Mouse (Mus musculus): ENCODE measurements at regions not wholly inside any gene's neighbourhood (a gene's known extent, or its start where the extent isn't known, plus 50 kb on each side); places are given as distances from the start of the nearest gene placed in this dataset.

- Histone ChIP-seq H3K9me3 (replicated peaks; ENCODE audit: control insufficient read depth, insufficient read depth, low read length, poor library complexity, severe bottlenecking) (no peaks in the 10 kb centered on the region), H3K27ac (ENCODE audit: insufficient read depth, low read length) (no peak overlapping the region), H3K27me3 (ENCODE audit: control insufficient read depth, insufficient read depth, low read length, poor library complexity, severe bottlenecking) (no peaks in the 10 kb centered on the region), H3K36me3 (ENCODE audit: control insufficient read depth, insufficient read depth, low read length, poor library complexity, severe bottlenecking) (no peaks in the 10 kb centered on the region), H3K4me1 (ENCODE audit: control insufficient read depth, insufficient read depth, low read length) (peaks cover 5% of the 10 kb centered on the region), H3K4me3 (ENCODE audit: low read depth, low read length) (no peak overlapping the region), H3K9ac (ENCODE audit: low read depth, poor library complexity, severe bottlenecking) (no peak overlapping the region)
- TF ChIP-seq CTCF (IDR thresholded peaks at IDR 0.05; ENCODE audit: low read depth, low read length) (no peak), POLR2A (IDR thresholded peaks at IDR 0.05; ENCODE audit: insufficient read depth, low read length) (no peak)
Measured at GRCm38 (mm10) chr11:31736086-31736485, 64.4 kb upstream of the Bod1 start.

- H3K36me3 ChIP-seq (ENCODE audit: control insufficient read depth, insufficient read depth, low read length, poor library complexity, severe bottlenecking), result no peaks in the 10 kb centered on the region
- no peaks in the 10 kb centered on the region for H3K9me3 ChIP-seq (replicated peaks; ENCODE audit: control insufficient read depth, insufficient read depth, low read length, poor library complexity, severe bottlenecking)
- no peak overlapping the region for H3K9ac ChIP-seq (ENCODE audit: low read depth, poor library complexity, severe bottlenecking)
- no peak overlapping the region for H3K27ac ChIP-seq (ENCODE audit: insufficient read depth, low read length)
- TF ChIP-seq POLR2A (IDR thresholded peaks at IDR 0.05; ENCODE audit: insufficient read depth, low read length) (no peak), EP300 (IDR thresholded peaks at IDR 0.05; ENCODE audit: insufficient read depth, low read depth, low read length) (0 out of 2 replicates have a peak, but pooled peaks have one; percentile 69)
- no peaks in the 10 kb centered on the region for H3K27me3 ChIP-seq (ENCODE audit: control insufficient read depth, insufficient read depth, low read length, poor library complexity, severe bottlenecking)
- no peak overlapping the region for H3K4me3 ChIP-seq (ENCODE audit: low read depth, low read length)
- peaks cover 5% of the 10 kb centered on the region for H3K4me1 ChIP-seq (ENCODE audit: control insufficient read depth, insufficient read depth, low read length)
Measured at GRCm38 (mm10) chr11:31736556-31737089, 64.9 kb upstream of the Bod1 start.

- TF ChIP-seq POLR2A (IDR thresholded peaks at IDR 0.05; ENCODE audit: insufficient read depth, low read length) (no peak), CTCF (IDR thresholded peaks at IDR 0.05; ENCODE audit: low read depth, low read length) (no peak), EP300 (IDR thresholded peaks at IDR 0.05; ENCODE audit: insufficient read depth, low read depth, low read length) (no peak)
- Histone ChIP-seq H3K27ac (ENCODE audit: insufficient read depth, low read length) (no peak overlapping the region), H3K27me3 (ENCODE audit: control insufficient read depth, insufficient read depth, low read length, poor library complexity, severe bottlenecking) (no peaks in the 10 kb centered on the region), H3K4me3 (ENCODE audit: low read depth, low read length) (no peak overlapping the region), H3K9ac (ENCODE audit: low read depth, poor library complexity, severe bottlenecking) (no peak overlapping the region), H3K36me3 (ENCODE audit: control insufficient read depth, insufficient read depth, low read length, poor library complexity, severe bottlenecking) (no peaks in the 10 kb centered on the region), H3K4me1 (ENCODE audit: control insufficient read depth, insufficient read depth, low read length) (peaks cover 5% of the 10 kb centered on the region), H3K9me3 (replicated peaks; ENCODE audit: control insufficient read depth, insufficient read depth, low read length, poor library complexity, severe bottlenecking) (no peaks in the 10 kb centered on the region)
Measured at GRCm38 (mm10) chr11:31738148-31739021, 66.7 kb upstream of the Bod1 start.

- Histone ChIP-seq H3K4me3 (ENCODE audit: low read depth, low read length) (no peak overlapping the region), H3K9me3 (replicated peaks; ENCODE audit: control insufficient read depth, insufficient read depth, low read length, poor library complexity, severe bottlenecking) (no peaks in the 10 kb centered on the region), H3K27ac (ENCODE audit: insufficient read depth, low read length) (no peak overlapping the region), H3K4me1 (ENCODE audit: control insufficient read depth, insufficient read depth, low read length) (peaks cover 8% of the 10 kb centered on the region), H3K27me3 (ENCODE audit: control insufficient read depth, insufficient read depth, low read length, poor library complexity, severe bottlenecking) (no peaks in the 10 kb centered on the region), H3K36me3 (ENCODE audit: control insufficient read depth, insufficient read depth, low read length, poor library complexity, severe bottlenecking) (no peaks in the 10 kb centered on the region), H3K9ac (ENCODE audit: low read depth, poor library complexity, severe bottlenecking) (no peak overlapping the region)
- TF ChIP-seq CTCF (IDR thresholded peaks at IDR 0.05; ENCODE audit: low read depth, low read length) (no peak), EP300 (IDR thresholded peaks at IDR 0.05; ENCODE audit: insufficient read depth, low read depth, low read length) (no peak), POLR2A (IDR thresholded peaks at IDR 0.05; ENCODE audit: insufficient read depth, low read length) (no peak)
Measured at GRCm38 (mm10) chr11:31740409-31740808, 68.7 kb upstream of the Bod1 start.

GRCm38 (mm10) chr11:31742160-31742559 is 70.5 kb upstream of the Bod1 start:
- Histone ChIP-seq H3K27me3 (ENCODE audit: control insufficient read depth, insufficient read depth, low read length, poor library complexity, severe bottlenecking) (no peaks in the 10 kb centered on the region), H3K4me1 (ENCODE audit: control insufficient read depth, insufficient read depth, low read length) (peaks cover 8% of the 10 kb centered on the region), H3K36me3 (ENCODE audit: control insufficient read depth, insufficient read depth, low read length, poor library complexity, severe bottlenecking) (no peaks in the 10 kb centered on the region), H3K4me3 (ENCODE audit: low read depth, low read length) (no peak overlapping the region), H3K27ac (ENCODE audit: insufficient read depth, low read length) (no peak overlapping the region), H3K9me3 (replicated peaks; ENCODE audit: control insufficient read depth, insufficient read depth, low read length, poor library complexity, severe bottlenecking) (no peaks in the 10 kb centered on the region), H3K9ac (ENCODE audit: low read depth, poor library complexity, severe bottlenecking) (no peak overlapping the region)
- TF ChIP-seq CTCF (IDR thresholded peaks at IDR 0.05; ENCODE audit: low read depth, low read length) (no peak), EP300 (IDR thresholded peaks at IDR 0.05; ENCODE audit: insufficient read depth, low read depth, low read length) (no peak), POLR2A (IDR thresholded peaks at IDR 0.05; ENCODE audit: insufficient read depth, low read length) (no peak)

- Histone ChIP-seq H3K36me3 (ENCODE audit: control insufficient read depth, insufficient read depth, low read length, poor library complexity, severe bottlenecking) (no peaks in the 10 kb centered on the region), H3K4me1 (ENCODE audit: control insufficient read depth, insufficient read depth, low read length) (peaks cover 8% of the 10 kb centered on the region), H3K27me3 (ENCODE audit: control insufficient read depth, insufficient read depth, low read length, poor library complexity, severe bottlenecking) (no peaks in the 10 kb centered on the region), H3K4me3 (ENCODE audit: low read depth, low read length) (no peak overlapping the region), H3K27ac (ENCODE audit: insufficient read depth, low read length) (no peak overlapping the region), H3K9me3 (replicated peaks; ENCODE audit: control insufficient read depth, insufficient read depth, low read length, poor library complexity, severe bottlenecking) (no peaks in the 10 kb centered on the region), H3K9ac (ENCODE audit: low read depth, poor library complexity, severe bottlenecking) (no peak overlapping the region)
- TF ChIP-seq POLR2A (IDR thresholded peaks at IDR 0.05; ENCODE audit: insufficient read depth, low read length) (no peak), CTCF (IDR thresholded peaks at IDR 0.05; ENCODE audit: low read depth, low read length) (no peak), EP300 (IDR thresholded peaks at IDR 0.05; ENCODE audit: insufficient read depth, low read depth, low read length) (peak; percentile 37; the same call in 1 of the 2 replicates)
Measured at GRCm38 (mm10) chr11:31744076-31744785, 72.5 kb upstream of the Bod1 start.

Data from ES-Bruce4 (cell line).